Mouse (Mus musculus) ES-CJ7 (cell line): Measurements from ENCODE around the gene Nppb.

Experiments used
- DNase-seq: peaks from one replicate; pipeline ENCODE4 v3.0.0; 2011; ENCODE audit warnings: low read depth, low spot score

Nppb gene

DNA sequence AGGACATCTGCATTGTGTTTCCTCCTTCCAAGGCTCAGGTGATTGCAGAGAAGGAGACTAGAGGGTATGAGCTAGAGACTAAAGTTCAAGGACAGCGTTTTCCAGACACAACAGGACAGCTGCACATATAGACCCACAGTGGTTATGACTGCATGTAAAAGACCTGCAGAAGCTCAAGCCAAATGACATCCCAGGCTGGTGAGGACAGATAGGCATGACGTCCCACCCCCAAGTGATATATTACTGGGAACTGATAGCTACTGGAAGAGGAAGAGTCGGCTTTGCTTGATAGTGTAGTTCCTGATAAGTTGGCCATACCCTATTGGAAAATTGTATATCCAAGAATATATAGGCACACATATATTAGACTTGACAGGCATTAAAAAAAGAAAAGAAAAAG lies 9.4 kb upstream of the Nppb start:
- no peak for DNase-seq

DNA sequence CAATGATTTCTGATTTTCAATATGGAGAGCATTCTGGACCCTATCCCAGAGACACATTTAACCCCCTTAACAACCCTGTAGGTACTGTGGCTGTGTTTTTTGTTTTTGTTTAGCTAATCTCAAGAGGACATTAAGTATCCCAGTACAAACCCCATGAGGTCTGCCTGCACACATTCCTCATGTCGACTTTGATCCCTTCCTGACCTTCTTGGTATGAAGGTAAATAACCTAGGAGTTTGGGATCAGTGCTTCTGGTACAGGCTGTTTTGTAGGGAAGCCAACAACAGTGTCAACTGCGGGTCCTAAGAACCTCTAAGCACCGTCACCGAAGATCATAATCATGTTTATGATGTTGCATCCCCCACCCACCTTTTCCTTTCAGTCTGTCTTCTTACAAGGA lies 7.9 kb upstream of the Nppb start:
- no peak for DNase-seq

DNA sequence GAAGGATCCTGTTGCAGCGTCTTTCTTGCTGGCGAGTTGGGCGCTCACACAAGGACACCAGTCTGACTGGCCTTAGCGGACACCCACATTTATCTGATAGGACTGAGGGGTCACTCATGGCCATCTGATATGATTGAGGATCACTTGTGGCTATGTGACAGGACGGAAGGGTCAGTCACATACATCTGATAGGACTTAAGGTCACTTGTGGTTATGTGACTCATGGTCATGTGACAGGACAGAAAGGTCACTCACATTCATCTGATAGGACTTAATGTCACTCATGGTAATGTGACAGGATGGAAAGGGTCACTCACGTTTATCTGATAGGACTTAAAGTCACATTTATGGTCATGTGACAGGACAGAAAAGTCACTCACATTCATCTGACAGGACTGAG lies 7.2 kb upstream of the Nppb start:
- DNase-seq = no peak

DNA sequence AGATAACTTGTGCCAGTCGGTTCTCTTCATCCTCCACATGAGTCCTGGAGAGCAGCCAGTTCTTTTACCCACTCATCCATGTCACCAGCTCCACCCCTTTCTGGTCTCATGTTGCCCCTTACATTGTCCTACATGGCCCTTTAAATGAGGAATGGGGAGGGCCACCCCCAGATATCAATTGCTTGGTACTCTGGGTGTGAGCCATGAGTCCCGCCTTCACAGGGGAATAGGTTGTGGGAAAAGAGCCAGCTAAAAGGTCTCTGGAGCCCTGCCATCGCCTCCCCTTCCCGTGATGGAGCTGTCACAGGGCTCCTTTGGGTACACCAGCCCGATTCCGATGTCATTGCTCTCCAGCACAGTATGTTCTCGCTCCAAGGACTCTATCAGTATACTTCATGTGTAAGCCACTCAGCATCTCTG lies 6.1 kb upstream of the Nppb start:
- no peak for DNase-seq

DNA sequence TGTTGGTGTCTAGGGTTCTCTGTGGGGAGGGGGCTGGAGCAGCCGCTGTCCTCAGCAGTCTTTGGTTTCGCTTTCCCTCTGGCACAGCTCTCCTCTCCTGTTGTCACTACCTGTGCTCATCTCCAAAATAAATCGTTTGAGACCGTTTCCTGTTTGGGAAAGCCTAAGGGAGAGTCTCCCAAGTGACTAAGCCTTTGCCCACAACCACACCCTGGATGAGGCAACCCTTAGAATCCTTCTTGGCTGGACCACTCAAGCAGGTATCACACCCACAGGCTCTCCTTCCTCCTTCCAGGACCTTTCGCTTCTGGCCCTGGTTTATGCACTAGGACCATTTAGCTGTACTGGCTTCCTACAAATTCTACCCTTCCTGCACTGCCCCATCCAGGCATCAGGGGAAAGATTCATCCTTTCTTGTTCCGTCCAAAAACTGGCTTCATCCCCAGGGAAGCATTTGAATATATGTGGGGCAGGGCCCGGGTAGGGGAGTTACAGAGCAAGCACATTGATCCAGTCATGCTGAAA lies 8.0 kb downstream of the Nppb start:
- DNase-seq = no peak

DNA sequence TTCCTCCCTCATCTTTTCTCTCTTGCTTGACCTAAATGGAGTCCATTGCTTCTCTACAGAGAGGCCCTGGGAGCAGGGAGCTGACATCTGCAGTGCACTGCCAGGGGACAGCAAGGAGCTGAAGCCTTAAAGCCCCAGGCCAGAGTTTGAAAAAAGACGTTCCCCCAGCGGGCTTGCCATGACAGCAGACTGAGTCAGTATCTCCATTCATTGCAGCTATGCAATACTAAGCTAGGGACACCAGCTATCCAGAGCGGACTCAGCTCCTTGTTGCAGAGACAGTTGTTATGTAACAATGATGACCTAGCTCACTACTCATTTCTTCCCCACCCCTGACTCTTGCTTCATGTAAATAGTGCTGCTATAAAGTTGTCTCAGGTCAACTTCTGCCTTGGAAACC lies 9.7 kb downstream of the Nppb start:
- DNase-seq = no peak

DNA sequence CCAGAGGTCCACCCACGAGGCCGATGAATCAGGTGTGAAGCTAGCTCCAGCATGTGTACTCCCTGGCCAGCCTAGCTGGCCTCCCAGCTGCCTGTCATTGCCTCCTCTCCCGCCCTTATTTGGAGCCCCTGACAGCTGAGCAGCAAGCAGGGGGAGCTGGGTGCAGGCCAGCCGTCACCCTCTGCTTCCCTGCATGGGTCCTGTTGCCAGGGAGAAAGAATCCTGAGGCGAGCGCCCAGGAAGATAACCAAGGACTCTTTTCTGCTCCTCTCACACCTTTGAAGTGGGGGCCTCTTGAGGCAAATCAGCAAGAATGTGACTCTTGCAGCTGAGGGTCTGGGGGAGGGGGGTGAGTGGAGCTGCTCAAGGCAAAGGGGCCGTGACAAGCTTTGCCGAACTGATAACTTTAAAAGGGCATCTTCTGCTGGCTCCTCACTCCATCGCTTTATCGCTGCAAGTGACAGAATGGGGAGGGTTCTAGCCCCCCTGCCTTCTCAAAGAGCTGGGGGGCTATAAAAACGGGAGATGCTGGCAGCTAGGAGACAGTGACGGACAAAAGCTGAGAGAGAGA lies 14.7 kb downstream of the Nppb start, which contains the start of gene Nppa:
Gene Nppa, plus strand, starts transcription at position 521 of the 571 bp plus-strand sequence.
- DNase-seq = no peak

DNA sequence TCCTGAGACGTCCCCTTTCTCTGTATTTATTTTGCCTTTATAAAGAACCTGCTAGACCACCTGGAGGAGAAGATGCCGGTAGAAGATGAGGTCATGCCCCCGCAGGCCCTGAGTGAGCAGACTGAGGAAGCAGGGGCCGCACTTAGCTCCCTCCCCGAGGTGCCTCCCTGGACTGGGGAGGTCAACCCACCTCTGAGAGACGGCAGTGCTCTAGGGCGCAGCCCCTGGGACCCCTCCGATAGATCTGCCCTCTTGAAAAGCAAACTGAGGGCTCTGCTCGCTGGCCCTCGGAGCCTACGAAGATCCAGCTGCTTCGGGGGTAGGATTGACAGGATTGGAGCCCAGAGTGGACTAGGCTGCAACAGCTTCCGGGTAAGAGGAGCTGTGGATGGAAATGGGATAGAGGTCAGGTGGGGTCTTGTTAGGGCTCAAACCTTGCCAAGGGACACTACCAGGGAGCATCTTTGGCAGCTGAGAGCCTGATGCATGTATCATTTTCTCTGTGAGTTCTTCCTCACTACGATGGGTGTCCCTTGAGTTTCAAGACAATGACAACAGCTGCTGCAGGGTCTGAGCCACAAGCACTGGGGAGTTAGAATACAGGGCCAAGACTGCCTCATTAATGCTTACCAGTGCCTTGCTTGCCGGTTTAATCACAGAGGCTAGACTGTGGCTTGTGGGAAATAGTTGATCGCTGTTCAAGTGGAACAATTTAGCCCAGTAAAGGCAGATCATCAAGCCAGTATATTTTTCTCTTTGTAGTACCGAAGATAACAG lies 15.6 kb downstream of the Nppb start:
- DNase-seq = no peak

DNA sequence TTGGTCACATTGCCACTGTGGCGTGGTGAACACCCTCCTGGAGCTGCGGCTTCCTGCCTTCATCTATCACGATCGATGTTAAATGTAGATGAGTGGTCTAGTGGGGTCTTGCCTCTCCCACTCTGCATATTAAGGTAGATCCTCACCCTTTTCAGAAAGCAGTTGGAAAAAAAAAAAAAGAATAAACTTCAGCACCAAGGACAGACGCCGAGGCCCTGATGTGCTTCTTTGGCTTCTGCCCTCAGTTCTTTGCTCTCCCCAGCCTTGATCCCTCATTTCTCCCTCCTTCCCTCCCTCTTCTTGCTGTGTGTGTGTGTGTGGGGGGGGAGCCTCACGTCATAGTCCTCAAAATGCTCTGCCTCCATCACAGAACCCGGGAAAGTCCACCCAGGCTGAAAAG lies 16.3 kb downstream of the Nppb start:
- DNase-seq = no peak

DNA sequence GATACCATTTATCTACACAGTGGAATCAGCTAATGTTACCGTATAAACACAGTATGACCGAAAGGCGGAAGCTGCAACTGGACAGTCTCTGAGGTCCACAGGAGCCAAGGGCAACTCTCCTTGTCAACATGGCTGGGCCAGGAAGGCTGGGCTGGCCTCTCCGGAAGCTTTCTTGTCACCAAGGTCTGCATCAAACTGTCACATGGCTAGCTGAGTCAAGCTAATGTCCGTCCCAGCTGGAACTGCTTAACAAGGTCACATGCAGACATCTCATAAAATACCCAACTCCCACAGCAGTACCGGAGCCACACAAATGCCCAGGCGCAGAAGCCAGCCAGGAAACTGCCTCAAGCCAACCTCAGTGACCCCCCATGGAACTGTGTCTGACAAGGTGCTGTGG lies 18.8 kb downstream of the Nppb start:
- DNase-seq = no peak

DNA sequence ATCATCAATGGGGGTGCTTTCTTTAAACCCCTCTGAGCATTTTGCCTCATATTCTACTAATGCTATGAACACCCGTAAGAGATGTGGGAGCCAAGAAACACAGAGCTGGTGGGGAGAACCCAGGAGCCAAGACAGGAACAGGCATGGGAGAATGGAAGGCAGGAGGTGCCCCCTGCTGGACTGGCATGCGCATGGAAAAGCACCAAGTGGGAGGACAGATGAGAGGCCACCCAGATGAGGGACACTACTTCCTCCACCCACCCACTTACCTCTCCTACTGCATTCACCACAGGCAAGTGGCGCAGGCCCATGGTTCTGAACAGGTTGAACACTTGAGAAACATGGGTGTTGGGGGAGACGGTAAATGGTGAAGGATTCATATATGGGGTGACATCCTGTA lies 22.8 kb downstream of the Nppb start:
- no peak for DNase-seq

DNA sequence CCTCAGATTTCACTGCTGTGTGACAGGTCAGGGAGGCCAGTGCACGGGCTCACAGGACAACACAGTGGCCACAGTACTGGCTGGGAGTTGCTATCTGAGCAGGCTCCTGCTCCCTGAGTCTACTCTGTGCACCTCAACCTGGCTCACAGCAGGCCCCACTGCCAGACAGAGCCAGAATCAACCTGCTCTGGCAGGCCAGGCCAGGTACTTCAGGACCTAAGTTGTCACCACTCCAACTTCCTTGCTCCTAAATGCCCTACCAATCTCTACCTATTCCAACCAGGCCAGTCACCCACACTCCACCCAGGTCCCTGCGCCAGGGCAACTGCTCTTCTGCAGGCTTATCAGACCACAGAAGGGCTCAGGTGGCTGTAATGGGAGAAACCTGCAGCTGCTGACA lies 24.1 kb downstream of the Nppb start:
- DNase-seq = no peak

DNA sequence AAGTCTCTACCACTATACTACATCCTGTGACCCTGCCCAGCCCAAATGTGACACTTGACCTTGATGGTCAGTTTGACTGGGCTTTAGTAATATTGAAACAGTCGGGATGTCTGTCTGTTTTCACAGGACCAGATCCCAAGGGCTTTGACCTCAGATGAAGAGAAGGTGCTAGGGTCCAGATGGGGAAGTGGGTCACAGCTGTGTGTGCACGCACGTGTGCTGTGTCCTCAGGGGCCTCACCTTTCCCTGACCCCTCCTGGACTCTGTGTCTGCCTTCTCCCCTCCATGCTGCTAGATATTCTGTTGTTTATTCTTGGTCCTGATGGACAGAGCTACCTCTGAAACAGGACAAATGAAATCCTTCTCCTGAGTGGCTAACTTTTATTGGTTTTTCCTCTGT lies 25.7 kb downstream of the Nppb start:
- DNase-seq = no peak

DNA sequence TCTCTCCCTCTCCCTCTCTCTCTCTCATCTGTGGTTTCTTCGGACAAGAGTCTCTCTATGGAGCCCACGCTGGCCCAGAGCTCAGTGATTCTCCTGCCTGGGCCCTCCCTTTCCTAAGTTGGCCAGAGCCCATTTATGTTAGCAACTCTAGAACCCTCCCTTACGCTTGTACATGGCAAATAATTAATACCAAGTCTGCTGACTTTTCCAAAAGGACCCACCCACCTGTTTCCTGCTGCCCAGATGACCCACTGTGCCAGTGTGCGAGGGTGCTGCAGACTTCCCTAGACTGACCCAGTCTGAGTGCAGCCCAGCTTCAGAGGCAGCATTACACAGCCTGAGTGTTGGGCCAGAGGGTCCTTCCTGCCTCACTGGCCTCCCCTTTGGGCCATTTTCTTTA lies 26.6 kb downstream of the Nppb start:
- DNase-seq = no peak

DNA sequence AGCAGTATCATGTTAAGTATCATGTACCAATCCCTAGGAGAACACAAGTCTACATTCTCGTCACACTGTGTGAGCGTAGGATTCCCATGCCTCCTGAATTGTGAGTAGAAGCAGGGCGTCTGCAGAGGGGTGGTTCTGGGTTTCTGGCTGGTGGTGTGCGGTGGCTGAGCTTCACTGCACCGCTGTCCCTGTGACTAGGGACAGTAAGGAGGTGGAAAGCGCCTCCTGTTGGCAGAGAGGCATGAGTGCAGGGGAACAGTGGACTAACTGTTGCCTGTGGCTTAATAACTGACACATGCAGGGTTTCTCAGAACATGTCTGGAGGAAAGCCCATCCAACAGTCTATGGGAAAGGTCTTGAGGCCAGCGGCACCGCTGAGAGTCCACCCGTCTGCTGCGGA lies 29.8 kb downstream of the Nppb start:
- peak; percentile 50 for DNase-seq

DNA sequence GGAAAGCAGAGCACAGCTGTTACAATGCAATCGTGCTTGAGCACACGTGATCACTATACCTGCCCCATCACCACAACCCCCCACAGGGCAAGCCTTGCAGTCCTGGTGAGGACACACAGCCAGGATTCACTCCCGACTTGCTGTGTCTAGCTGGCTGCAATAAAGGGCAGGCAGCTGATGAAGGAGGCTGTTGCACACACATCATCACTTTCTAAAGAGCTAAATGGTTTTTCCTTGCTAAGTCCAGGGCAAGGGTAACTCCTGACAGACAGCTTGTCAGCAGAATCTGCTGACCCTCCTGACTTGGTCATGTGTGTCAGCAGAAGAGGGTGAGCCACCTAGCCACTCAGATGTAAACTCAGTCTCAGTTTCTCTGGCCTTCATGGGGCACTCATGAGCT lies 31.4 kb downstream of the Nppb start:
- no peak for DNase-seq

DNA sequence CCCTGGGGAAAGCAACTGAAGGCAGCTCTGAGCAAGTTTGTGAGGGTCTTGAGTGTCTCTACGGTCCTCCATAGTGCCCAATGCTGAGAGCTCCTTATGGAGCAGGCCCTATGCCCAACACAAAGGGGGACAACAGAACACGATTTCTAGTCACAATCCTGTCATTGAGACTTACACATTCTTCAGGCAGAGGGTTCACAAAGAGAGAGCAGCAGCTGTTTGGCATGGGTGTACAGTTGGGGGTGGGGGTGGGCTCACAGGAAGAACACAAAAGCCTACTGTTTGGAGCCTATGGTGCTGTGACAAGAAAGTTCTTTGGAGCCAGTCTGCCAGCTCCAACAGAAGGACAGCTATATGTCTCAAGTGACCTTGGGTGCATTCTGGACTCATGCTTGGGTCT lies 32.8 kb downstream of the Nppb start:
- DNase-seq = no peak

DNA sequence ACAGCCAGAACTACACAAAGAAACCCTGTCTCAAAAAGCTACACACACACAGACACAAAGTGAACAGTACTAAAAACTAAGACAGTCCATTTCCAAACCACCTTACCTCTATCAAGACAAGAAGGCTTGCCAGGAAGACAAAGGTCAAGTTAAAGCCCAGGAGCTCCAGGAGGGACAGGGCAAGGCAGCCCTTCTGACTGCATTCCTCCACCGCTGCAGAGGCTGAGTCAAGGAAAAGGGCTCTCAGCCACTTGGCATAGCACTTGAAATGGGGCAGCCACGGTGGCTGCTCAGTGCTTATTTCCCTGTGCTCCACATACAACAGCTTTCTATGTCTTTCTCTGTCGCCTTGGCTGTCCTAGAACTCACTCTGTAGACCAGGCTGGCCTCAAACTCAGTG lies 38.4 kb downstream of the Nppb start:
- DNase-seq = no peak

DNA sequence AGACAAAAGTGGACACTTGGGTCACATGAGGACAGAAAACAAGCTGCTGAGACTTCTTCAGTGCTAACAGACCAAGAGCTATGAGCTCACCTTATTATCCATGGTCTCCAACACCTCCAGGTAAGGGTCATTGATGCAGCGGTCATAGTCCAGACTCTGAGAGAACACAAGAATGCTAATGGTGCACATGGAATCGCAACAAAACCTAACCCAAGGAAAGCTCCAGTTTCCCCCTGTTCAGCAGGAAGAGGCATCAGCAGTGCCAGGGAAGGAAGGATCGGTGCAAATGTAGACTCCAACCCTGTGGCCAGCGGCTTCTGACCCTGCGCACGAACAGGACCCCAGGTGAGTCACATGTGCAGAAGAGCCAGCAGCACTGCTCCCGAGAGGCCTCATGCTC lies 43.7 kb downstream of the Nppb start:
- no peak for DNase-seq

DNA sequence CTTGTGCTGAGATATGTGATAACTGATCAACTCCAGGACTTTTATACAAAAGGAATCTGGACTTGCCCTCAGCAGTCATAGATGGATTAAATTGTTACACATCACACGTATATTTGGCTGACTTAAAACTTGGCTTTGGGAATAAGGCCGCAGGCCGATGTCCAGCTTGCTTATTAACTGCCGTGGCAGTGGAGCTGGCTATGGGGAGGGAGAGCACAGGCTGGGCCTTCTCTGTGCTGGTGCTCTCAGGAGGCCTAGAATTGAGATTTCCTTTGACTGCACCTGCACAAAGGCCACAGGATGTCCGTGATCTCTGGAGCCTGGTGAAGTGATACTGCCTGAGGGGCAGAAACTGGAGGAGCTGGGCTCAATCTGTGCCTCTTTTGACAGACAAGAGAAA lies 44.9 kb downstream of the Nppb start:
- no peak for DNase-seq

DNA sequence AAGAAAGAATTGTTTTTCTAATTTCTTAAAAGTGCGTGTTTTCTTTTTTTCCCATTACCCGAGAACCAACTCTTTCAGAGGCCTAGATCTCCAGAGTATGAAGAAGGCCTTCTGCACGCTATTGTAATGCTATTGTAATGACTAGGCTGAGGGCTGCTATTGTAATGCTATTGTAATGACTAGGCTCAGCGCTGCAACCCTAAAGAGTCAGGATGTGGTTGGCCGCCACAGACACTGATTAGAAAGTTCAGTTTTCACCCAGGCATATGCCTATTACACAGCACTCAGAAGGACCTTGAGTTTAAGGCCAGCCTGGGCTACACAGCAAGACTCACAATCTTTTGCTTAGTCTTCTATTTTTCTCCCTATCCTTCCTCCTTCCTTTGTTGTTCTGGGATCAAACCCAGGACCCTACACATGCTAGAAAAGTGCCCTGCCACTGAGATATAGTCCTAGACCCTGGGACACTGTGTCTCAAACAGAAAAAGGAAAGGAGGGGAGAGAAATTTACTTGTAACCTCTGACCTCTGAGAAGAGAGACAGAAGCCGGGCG lies 48.3 kb downstream of the Nppb start:
- DNase-seq = peak; percentile 81

DNA sequence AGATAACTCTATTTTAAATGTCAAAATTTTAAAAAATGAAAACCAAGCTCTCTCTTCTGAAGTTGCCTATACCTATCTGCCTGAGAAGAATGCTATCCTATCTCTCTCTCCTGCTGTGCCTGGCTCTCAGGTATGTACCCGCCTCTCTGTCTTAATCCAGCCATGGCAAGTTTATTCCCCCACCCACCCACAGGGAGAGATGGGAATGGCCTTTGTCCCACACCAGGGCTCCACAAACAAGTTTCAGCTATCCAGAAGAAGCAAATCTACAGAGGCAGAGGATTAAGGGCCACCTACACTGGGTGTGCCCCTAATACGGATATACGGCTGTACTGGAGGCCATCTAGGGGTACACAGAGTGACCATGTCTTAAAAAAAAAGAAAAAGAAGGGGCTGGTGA lies 49.9 kb downstream of the Nppb start:
- no peak for DNase-seq
